Mouse (Mus musculus) lung, adult 18-20 months (tissue): ENCODE results near the gene Tlr4.

Source experiments
- DNase-seq, 2 experiments: peaks; one replicate each; pipeline ENCODE4 v3.0.0; 2022; ENCODE audit warnings: mixed read lengths in 2 of 2

The Tlr4 gene

DNA sequence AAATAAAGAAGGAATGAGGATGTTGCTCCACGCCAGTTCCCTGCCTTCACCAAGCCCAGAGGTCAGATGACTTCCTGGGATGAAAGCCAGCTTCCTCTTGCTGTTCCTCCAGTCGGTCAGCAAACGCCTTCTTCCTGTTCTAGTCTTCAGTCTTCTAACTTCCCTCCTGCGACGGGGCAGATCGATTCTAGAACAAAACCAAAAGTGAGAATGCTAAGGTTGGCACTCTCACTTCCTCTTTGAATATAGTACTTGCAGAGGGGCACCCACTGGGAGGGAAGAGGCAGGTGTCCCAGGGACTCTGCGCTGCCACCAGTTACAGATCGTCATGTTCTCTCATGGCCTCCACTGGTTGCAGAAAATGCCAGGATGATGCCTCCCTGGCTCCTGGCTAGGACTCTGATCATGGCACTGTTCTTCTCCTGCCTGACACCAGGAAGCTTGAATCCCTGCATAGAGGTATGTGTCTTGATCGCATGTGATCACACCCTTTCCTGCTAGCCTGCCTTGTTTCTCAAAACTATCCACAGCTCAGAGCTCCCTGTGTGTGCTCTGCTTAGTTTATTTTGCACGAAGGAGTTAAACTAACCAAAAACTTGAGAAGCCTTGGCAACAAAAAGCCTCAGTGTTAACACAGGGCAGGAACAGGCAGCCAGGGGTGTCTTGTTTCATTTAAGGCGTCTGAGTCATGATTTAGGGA, at the start of gene Tlr4:
Tlr4 (plus strand) TSS at position 122 of the 700 bp plus-strand sequence.
- DNase-seq = peak; percentile 88 to 92

DNA sequence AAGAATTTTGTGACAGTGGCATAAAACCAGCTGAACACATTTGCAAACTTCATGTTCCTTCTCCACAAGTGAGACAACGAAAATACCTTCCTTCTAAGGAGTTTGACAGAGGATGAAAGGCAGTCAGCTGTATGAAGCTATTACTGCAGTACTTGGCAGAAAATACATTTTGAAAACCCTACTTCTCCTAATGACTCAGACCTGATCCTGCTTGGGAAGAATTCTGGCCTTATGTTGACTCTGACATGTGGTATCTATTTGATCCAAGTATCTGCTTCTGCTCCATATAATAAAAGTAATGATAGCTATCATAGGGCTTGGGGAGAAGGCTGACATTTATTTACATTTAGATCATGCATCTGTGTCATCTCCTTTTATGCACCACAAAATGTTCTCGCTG, 33.1 kb upstream of the Tlr4 start:
- no peak for DNase-seq

DNA sequence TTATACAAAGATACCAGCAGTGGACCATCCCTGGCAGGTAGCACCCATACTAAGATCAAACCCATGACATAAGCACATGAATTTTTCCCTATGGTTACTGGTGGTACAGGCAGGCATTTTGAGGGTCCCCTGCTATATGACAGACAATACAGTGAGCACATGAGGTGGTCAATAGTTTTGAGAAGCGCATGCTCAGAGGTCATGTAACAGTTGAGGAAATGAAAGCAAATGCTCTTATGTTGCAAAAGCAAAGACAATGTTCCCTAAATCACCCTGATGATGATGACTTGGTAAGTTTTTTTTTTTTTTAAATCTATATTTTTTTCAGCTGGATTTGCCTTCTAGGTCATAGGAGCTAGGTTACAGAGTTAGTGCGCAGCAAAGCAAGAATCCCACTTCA, 30.7 kb upstream of the Tlr4 start:
- no peak for DNase-seq

DNA sequence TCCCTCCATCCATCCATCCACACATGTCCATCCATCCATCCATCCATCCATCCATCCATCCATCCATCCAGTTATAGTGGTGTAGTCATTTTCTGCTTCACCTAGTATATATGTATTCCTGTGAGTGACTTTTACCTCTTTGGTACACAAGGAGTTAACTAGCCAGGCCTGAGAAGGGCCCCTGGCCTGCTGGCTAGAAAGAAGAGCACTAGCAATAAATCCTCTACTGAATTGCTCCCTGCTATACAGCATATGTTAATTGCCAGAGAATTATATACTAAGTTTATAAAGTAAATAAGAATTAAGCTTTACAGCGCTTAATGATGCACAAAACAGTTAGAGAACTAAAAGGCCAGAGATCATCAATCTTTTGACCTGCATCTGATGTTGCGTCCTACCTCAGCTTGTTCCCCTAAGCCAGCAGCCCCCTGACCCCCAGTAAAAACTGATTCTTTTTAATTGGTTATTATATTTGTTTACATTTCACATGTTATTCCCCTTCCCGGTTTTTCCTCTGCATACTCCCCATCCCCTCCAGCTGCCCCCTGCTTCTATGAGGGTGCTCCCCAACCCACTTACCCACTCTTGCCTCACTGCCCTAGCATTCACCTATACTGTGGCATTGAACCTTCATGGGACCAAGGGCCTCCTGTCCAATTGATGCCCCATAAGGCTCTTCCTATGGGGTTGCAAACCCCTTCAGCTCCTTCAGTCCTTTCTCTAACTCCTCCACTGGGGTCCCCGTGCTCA, 22.7 kb upstream of the Tlr4 start:
- DNase-seq = no peak

DNA sequence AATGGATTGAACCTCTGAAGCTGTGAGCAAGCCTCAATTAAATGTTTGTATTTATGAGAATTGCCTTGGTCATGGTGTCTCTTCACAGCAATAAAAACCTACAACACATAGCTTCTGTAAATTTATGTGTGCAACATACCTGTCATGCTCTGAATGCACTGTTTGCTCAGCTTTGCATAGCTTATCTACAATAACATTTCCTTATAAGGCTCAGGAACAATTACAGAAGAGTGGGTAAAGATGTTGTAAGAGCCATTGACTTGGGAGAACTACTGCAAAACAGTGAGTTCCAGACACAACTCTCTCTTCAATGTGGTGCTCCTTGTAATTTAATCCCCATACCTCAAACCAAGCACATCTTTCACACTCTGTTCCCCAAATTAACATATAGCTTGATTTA, 21.6 kb upstream of the Tlr4 start:
- no peak for DNase-seq

DNA sequence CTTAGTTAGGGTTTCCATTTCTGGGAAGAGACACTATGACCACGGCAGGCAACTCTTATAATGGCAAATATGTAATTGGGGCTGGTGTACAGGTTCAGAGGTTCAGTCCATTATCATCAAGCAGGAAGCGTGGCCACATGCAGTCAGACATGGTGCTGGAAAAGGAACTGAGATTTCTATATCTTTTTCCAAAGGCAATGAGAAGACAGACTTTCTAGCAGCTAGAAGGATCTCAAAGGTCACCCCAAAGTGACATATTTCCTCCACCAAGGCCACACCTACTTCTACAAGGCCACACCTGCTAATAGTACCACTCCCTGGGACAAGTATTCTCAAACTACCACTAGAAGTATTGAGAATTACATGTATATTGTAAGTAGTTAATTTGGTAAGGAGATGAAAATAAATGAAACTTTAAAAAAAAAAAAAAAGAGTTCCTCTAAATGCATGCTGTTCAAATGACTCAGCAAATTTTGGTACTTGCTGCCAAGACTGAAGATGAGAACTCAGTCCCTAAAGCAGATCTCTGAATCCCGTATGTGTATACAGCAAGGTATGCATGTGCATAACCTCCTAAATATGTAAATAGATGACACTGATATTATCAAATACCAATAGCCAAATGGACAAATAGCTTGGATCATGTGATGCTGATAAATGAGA, 10.9 kb upstream of the Tlr4 start:
- no peak for DNase-seq

DNA sequence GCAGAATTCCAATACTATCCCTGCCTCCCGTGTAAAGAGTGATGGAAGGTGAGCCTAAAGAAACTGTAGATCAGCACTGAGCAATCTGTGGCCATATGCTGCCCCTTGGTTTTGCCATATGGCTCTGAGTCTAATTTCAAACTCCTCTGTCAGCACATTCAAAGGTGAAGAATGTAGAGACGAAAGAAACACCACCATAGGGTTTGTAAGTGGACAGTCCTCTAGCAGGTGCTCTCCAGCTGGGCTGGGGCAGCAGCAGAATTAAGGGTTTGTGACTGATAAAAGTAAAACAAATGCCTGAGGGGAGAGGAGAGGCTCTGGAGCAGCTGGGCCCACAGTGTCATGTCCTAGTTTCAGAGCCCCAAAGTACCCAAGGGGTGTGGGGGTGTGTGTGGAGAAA, 6.2 kb upstream of the Tlr4 start:
- DNase-seq = no peak

DNA sequence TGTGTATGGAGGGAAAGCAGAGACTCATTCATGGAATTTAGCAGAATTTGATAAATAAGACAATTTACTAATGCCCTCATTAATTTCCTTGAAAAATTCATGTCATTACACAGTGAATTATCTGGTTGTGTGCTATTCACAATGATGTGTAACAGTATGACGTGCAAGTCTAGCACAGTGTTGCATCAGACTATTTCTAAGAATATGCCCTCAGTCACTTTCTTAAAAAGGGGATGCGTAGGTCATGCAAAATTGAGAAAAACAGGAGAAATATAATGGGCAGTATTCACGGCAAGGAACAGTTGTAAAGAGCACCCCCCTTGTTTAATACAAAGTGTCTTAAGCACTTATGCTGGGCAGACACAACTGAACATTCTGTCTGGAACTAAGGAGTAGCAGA, 5.6 kb upstream of the Tlr4 start:
- no peak for DNase-seq

DNA sequence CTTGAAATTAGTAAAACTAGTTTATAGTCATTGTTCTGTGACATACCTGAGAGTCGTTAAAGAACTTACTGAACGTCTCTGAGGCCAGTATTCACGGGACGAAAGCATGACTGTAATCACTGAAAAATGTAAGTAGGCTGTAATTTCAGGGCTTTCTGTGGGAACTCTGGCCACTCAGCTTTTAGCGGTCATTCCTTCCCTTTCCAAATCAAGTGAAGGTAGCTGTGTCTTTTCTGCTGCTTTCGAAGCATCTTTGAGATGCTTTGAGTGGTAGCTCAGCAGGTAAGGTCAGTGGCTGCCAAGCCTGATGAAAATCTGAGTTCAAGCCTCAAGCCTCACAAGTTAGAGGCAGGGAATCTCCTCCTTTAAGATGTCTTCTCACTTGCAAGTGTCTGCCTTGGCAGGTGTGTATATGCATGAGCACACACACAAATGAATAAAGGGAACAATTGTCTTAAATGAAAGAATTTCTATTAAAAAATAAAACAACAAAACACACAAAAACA, 832 bp downstream of the Tlr4 start:
- no peak for DNase-seq

DNA sequence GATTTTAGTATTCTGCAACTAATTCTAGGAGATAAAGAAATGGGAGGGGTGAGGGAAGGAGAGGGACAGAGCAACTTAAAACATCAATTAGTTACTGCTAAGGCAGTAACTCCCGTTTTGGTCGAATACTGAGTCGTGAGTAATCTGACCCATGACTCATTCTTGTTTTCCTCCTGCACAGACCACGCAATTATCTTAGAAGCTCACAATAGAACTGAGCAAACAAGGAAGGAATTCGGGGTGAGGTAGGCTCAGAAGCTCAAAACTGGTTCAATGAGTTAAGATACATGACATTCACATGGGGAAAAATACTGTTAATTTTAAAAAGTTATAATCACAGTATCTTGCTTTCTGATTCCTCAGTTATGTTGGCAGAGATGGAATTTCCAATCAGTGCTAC, 1.3 kb downstream of the Tlr4 start:
- DNase-seq = peak in 1 of 2 experiments; percentile 52

DNA sequence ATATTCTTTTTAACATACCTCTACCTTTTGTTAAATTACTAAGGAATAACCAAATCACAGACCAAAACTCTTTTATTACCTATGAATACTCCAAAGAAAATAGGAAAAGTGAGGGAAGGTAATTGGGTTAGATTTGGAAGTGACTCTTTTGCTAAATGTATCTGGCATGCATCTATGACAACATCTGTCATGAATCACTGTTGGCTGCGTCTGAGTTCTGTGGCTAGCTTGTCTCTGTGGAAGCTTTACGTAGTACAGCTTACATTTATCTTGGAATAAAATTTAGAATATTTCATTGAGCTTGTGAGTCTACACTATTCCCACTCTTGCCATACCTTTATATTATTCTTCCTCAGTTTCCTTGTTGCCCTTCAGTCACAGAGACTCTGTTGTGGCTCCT, 10.7 kb downstream of the Tlr4 start:
- DNase-seq = no peak

DNA sequence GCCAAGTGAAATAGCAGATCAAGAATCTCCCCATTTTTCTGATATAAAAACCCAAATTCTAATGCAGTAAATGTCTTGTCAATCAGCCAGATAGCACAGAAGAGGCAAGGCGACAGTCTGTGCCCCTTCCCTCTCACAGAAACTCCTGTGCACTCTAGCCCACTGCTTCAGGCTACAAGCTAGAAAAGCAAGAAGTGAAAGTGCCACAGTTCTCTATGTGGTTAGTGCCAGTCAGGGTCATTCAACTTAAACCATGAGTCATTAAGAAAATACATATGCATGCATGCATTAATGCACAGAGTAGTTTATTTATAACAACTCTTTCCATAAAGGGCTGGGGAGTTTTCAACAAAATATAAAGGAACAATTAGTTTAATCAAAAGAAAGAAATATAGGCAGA, 15.9 kb downstream of the Tlr4 start:
- no peak for DNase-seq

DNA sequence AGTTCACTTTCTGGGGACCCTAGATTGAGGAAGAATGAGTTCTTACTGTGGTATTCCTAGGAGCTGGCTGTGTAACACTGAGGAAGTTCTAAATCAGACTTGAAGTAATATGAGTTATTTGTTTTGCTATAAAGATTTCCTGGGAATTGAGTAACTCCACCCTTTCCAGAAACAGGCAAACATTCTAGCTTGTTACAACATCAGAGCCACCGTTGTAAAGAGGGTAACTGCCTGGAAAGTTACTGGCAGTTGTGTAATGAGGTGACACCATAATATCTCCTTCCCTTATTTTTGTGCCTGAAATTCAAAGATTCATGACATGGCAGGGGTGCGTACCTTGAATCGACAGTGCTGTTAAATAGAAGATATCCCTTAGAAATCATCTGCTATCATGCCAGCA, 24.6 kb downstream of the Tlr4 start:
- peak in 1 of 2 experiments; percentile 62 for DNase-seq

DNA sequence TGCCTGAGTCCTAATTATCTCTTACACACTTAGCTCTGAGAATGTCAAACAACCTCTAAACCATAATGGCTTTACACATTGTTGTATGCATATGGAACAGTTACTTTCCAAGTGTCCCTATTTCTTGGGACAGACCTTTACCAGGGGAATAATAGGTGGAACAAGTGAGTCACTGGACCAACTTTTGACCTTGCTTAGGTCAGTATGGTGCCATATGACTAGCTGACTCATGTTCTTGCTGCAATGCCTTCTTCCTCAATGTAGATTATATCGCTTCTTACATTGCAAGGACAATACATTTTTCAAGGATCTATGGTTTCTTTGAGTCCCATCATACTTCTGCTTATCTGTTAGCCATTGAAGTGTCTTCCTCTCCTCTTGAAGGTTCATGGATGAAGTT, 29.6 kb downstream of the Tlr4 start:
- DNase-seq = no peak

DNA sequence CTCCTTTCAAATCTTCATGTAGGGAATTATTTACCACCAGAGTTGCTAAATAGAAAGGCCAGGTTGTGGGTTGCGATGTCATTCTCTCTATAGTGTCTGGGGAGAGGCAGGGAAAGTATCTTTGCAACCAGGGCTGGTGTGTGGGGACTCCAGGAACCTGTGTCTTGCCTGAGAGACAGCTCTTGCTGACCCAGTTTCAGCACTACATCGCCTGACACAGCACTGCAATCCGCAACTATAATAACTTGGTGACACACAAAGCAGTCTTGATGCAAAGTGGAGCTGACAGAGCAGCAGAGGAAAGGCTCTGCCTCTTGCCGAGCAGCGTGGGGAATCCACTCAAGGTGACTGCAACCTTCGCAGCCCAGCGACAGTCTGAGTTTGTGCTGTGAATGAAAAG, 42.5 kb downstream of the Tlr4 start:
- no peak for DNase-seq

DNA sequence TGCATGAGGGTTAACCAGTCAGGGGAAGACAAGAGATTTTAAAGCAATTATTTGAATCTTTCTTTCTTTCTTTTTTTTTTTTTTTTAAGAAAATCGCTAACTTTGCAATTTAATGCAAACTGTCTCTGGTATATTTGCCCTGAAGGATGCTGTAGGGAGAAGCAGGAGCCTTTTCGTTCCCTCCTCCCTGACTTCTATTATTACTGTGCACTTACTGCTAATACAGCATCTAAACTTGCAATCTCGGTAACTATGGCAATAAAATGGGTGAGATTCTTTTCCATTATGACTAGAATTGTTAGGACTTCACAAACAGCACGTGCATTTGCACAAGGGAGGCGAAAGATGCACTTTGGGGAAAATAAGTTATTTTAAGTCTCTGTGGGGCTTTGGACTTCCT, 44.6 kb downstream of the Tlr4 start:
- DNase-seq = no peak

DNA sequence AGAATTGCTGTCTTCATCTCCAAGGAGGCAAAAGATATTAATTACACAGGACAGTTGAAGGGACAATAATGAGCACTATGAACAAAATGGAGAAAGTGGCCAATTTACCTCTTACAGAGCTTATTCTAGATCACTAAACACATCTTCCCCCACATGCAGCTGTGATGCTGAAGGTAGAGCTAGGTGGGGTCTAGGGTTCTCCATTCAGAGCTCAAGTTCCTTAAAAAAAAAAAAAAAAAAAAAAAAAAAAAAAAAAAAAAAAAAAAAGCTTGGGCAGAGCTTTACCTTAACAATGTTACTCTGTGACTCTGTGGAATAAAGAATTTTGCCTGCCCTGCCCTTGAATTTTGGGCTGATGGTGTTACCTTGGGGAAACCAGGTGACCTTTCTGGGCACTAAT, 46.0 kb downstream of the Tlr4 start:
- no peak for DNase-seq

DNA sequence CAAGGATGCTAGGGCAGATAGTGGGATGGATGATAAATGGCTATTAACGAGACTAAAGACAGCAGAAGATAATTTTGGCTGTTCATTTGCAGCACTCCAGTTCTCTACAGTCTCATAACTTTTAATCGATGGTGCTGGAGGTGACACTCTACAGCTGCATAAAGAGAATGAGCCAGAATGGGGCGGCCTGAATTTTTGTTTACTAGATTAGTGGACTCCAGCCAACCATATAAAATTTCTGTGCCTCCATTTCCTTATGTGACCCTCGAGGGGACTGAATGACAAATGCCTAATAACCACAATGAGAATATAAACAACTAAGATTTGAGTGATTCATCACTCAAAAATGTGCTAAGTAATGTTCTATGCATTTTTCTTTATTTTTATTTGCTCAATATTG, 48.4 kb downstream of the Tlr4 start:
- DNase-seq = no peak

DNA sequence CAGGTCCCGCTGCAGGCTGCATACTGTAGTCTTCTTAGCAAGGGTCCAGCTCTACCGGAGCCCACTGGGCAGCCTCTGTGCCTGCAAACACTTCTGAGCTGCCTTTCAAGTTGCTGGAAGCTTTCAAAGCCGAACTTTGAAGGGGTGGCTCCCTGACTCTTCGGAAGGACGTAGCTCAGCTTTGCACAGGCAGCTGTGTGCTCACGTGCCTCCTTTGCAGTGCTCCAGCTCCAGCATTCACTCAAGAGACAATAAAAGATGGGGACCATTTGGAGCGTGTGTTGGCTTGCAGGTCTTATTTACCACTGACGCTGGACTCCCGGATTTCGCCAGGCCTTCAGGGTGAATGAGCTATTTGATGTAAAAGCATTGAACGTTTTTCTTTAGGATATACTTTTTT, 50.2 kb downstream of the Tlr4 start:
- no peak for DNase-seq

DNA sequence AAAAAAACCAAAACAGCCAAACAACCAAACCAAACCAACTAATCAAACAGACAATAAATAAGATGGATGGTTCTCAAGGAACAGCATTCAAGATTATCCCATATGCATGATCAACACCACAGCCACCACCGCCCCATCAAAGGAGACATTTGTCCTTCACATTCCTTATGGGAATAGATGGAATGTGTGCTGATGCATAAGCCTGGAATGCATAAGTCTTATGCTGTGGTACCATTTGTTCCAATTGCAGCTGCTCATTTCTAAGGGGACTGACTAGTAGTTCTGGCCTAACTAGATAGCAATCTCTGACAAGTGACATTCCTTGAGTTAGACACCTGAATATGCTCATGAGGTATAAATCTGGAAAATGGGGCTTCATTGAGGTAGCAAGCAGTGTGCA, 54.1 kb downstream of the Tlr4 start:
- DNase-seq = no peak

DNA sequence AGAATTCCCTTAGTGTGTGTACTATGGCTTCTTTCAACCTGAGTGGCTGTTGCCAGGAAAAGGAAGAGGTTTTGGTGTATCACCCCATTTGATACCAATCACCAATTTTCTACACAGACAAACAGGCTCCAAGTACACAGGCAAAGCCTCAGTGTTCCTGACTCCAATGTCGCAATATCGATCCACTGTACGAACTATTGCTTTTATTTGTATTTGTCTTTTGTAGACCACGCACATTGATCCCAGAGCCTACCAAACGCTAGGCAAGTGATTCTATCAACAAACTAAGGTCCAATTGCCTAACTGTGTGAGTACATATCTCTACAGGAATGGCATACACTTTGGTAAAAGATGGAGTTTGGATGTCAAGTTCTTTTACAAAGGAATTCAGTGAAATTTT, 55.9 kb downstream of the Tlr4 start:
- DNase-seq = no peak

DNA sequence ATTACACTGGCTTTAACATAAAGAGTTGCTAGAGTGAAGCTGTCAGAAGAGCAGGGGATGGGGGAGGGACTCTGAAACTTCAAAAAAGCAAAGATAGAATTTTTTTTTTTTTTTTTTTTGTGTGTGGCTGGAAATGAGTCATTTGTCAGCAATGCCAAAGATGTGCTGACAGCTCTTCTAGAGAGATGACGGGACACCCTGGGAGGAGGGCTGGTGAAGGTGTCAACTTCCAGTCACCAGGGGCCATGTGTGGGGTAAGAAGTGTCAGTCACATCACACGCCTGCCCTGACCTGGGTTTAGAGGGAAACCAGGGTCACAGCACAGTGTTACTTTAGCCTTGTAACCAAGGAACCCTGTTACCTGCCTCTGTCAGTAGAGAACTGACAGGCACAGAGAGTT, 67.2 kb downstream of the Tlr4 start:
- no peak for DNase-seq

DNA sequence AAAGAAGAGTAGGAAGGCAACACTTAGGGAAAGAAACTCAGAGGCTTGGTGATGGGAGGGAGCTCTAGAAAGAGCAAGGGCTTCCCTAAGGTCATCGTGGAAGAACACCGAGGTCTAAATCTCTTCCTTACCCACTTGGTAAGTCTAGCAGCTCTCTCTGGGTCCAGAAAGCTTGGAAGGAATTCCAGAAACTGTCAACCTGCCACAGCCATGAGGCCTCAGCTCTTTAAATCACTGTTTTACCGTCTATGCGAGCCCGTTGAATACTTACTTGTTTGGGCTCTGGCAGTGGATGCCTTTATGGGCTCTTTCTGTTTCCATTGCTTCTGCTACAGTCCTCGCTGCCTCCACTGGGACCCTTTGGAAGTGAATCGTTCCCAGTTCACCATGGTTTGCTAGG, 67.6 kb downstream of the Tlr4 start:
- DNase-seq = no peak

DNA sequence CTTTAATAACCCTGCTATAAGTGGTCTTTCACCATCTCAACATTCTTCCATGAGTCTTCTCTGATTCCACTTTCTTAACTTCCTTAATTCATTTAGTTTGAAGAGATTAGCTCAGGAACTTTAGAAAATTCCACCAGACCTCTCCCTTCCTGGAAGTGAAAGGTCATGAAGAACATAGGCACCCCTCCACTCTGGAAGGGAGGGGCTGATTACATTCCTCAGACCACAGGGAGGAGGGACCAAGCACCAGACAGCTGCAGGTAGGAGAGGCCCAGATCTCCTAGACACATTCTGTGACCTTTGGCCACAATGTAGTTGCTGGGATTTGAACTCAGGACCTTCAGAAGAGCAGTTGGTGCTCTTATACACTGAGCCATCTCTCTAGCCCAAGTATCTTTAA, 72.7 kb downstream of the Tlr4 start:
- DNase-seq = no peak
